ENCODE assay signal across 8 mouse cellular contexts in genomic region chr1:191025016-191026012, GRCm38 (mm10). TPM values are rescaled to one million over a fixed set of nuclear protein-coding genes. Genes with fewer than 3 reads are reported as not detected.
A peak's percentile ranks its signal among the peaks of the same experiment; 100 is the strongest.
DNase-seq lines count a peak whose midpoint lies in the region; ATAC-seq and TF ChIP-seq lines count a peak whose summit lies in the region.
"Had no signal": no experiment of that assay in that cellular context is flagged by ENCODE, and none has a peak within 500 bp of the region (broad histone marks: within the 10 kb centered on the region; RNA-seq: fewer than 3 reads in every experiment).

No protein-coding gene starts in this region.

- peaks cover 7 to 12% of the 10 kb centered on the region in 2 experiments for H3K36me3 ChIP-seq in CH12.LX (replicated peaks in 1 of 2; ENCODE audit: control insufficient read depth in 1 of 2, insufficient read depth in 1 of 2, low read length in 1 of 2)
- H3K36me3 ChIP-seq in kidney, adult 2 months (ENCODE audit: control insufficient read depth, insufficient read depth, low read length), result no peaks in the 10 kb centered on the region
- peaks cover 12% of the 10 kb centered on the region for H3K36me3 ChIP-seq in liver, embryonic 12.5 days
- H3K36me3 ChIP-seq in neural tube, embryonic 12.5 days, result peaks cover 7% of the 10 kb centered on the region

- TF ChIP-seq RAD21 in CH12.LX (IDR thresholded peaks at IDR 0.05; ENCODE audit: low read depth, low read length), result no peak

- dilution Hi-C loops in CH12.LX (cut with MboI; ENCODE audit: extremely low pct_ligation_motif_present, extremely low pct_unique_long_range_greater_than_20kb, low sequenced_read_pairs), result no loop called here

- 6% methylated on average over 69 of the region's 69 CpGs for WGBS in kidney, adult 2 months
- 3% methylated on average over 68 of the region's 69 CpGs for WGBS in liver, embryonic 12.5 days (ENCODE audit: insufficient replicate concordance)
- 2% methylated on average over 68 of the region's 69 CpGs for WGBS in neural tube, embryonic 12.5 days

- H3K9me3 ChIP-seq in CH12.LX (replicated peaks; ENCODE audit: low read length), result no peaks in the 10 kb centered on the region
- no peaks in the 10 kb centered on the region for H3K9me3 ChIP-seq in liver, embryonic 12.5 days (replicated peaks)
- no peaks in the 10 kb centered on the region for H3K9me3 ChIP-seq in neural tube, embryonic 12.5 days

- no peak for TF ChIP-seq POLR2A in CH12.LX (IDR thresholded peaks at IDR 0.05; ENCODE audit: low read depth, low read length)
- TF ChIP-seq POLR2A in kidney, adult 2 months (IDR thresholded peaks at IDR 0.05; ENCODE audit: low read depth, low read length), result no peak

- in situ Hi-C loops in CH12.LX (cut with MboI; ENCODE audit: low pct_ligation_motif_present, low pct_unique_long_range_greater_than_20kb, low sequenced_read_pairs), result no loop called here

- DNase-seq in 3T3-L1 (ENCODE audit: low read depth, low spot score) (peak; percentile 39), CH12.LX (ENCODE audit: extremely low read depth) (no peak)
- DNase-seq in cerebellum, adult 9-10 months, result peak; percentile 52
- peak; percentile 30 to 67 for DNase-seq in heart, adult 18-20 months
- DNase-seq in kidney, adult 2 months, result peak; percentile 25

- H3K4me3 ChIP-seq in CH12.LX (replicated peaks in 1 of 3; ENCODE audit: low read depth in 2 of 3, low read length in 2 of 3, poor library complexity in 1 of 3), result peak overlapping the region; percentile 70 to 99 (median 87)
- H3K4me3 ChIP-seq in kidney, adult 2 months (ENCODE audit: insufficient read depth, low read depth, low read length), result peak overlapping the region; percentile 54
- H3K4me3 ChIP-seq in liver, embryonic 12.5 days, result peak overlapping the region; percentile 84
- H3K4me3 ChIP-seq in neural tube, embryonic 12.5 days, result peak overlapping the region; percentile 59

- H3K9ac ChIP-seq in CH12.LX (ENCODE audit: insufficient read depth, low read depth), result peak overlapping the region; percentile 81
- H3K9ac ChIP-seq in liver, embryonic 12.5 days, result peak overlapping the region; percentile 89
- peak overlapping the region; percentile 76 for H3K9ac ChIP-seq in neural tube, embryonic 12.5 days

- no peak for TF ChIP-seq EP300 in CH12.LX (IDR thresholded peaks at IDR 0.05; ENCODE audit: low read length)

- TF ChIP-seq CTCF in CH12.LX (conservative IDR thresholded peaks at IDR 0.05 in 1 of 2, IDR thresholded peaks at IDR 0.05 in 1 of 2; ENCODE audit: low read depth in 2 of 2, low read length in 2 of 2), result no peak
- no peak for TF ChIP-seq CTCF in kidney, adult 2 months (conservative IDR thresholded peaks at IDR 0.05; ENCODE audit: insufficient read depth, insufficient read length, low read depth, low read length)

- peaks cover 17% of the 10 kb centered on the region for H3K79me2 ChIP-seq in CH12.LX (replicated peaks; ENCODE audit: control insufficient read depth, extremely low read depth, insufficient read depth, poor library complexity, severe bottlenecking)

- peak overlapping the region; percentile 42 for H3K4me2 ChIP-seq in CH12.LX (ENCODE audit: insufficient read depth, low read depth, poor library complexity, severe bottlenecking)
- peak overlapping the region; percentile 100 for H3K4me2 ChIP-seq in liver, embryonic 12.5 days
- H3K4me2 ChIP-seq in neural tube, embryonic 12.5 days (replicated peaks), result peak overlapping the region; percentile 98

- no peaks in the 10 kb centered on the region for H3K27me3 ChIP-seq in CH12.LX (replicated peaks)
- no peaks in the 10 kb centered on the region for H3K27me3 ChIP-seq in kidney, adult 2 months (replicated peaks; ENCODE audit: control insufficient read depth, insufficient read depth, low read length)
- H3K27me3 ChIP-seq in liver, embryonic 12.5 days (replicated peaks), result no peaks in the 10 kb centered on the region
- no peaks in the 10 kb centered on the region for H3K27me3 ChIP-seq in neural tube, embryonic 12.5 days (replicated peaks)

- peak overlapping the region; percentile 36 for H3K27ac ChIP-seq in CH12.LX (ENCODE audit: insufficient read depth, low read depth)
- peak overlapping the region; percentile 50 for H3K27ac ChIP-seq in kidney, adult 2 months (ENCODE audit: insufficient read depth, low read depth, low read length)
- H3K27ac ChIP-seq in liver, embryonic 12.5 days, result peak overlapping the region; percentile 86
- peak overlapping the region; percentile 9; the same call in 1 of the 2 replicates for H3K27ac ChIP-seq in neural tube, embryonic 12.5 days

- peak; percentile 47 for ATAC-seq in liver, embryonic 12.5 days
- ATAC-seq in neural tube, embryonic 12.5 days (ENCODE audit: low FRiP score, low read depth), result peak; percentile 66

- H3K4me1 ChIP-seq in CH12.LX (ENCODE audit: control insufficient read depth in 1 of 2, insufficient read depth in 2 of 2), result peaks cover 0 to 17% of the 10 kb centered on the region in 2 experiments; a peak in 2 of 4 replicates
- H3K4me1 ChIP-seq in kidney, adult 2 months (ENCODE audit: control insufficient read depth, insufficient read depth, low read length), result peaks cover 8% of the 10 kb centered on the region; the same call in 1 of the 2 replicates
- H3K4me1 ChIP-seq in liver, embryonic 12.5 days, result peaks cover 27% of the 10 kb centered on the region
- H3K4me1 ChIP-seq in neural tube, embryonic 12.5 days, result peaks cover 20% of the 10 kb centered on the region

TF ChIP-seq in CH12.LX, 34 proteins besides CTCF, POLR2A, EP300 and RAD21:
- TF ChIP-seq SIN3A (IDR thresholded peaks at IDR 0.05; ENCODE audit: low read length) (peak; percentile 25; the same call in 1 of the 2 replicates), E2F4 (IDR thresholded peaks at IDR 0.05; ENCODE audit: insufficient replicate concordance, low read depth, low read length) (no peak), ETS1 (conservative IDR thresholded peaks at IDR 0.05; ENCODE audit: low read depth, low read length) (no peak), UBTF (IDR thresholded peaks at IDR 0.05; ENCODE audit: low read depth, low read length) (no peak), MEF2A (IDR thresholded peaks at IDR 0.05; ENCODE audit: borderline replicate concordance, low read depth, low read length) (0 out of 2 replicates have a peak, but pooled peaks have one; percentile 4), TCF12 (IDR thresholded peaks at IDR 0.05; ENCODE audit: low read depth, low read length) (0 out of 2 replicates have a peak, but pooled peaks have one; percentile 12), RCOR1 (conservative IDR thresholded peaks at IDR 0.05; ENCODE audit: low read depth, low read length) (no peak), NELFE (IDR thresholded peaks at IDR 0.05; ENCODE audit: low read depth, low read length) (no peak), BHLHE40 (IDR thresholded peaks at IDR 0.05; ENCODE audit: low read depth, low read length) (0 out of 2 replicates have a peak, but pooled peaks have one; percentile 34), CHD1 (IDR thresholded peaks at IDR 0.05; ENCODE audit: low read depth, low read length) (0 out of 2 replicates have a peak, but pooled peaks have one; percentile 36), MXI1 (IDR thresholded peaks at IDR 0.05; ENCODE audit: low read depth, low read length) (0 out of 2 replicates have a peak, but pooled peaks have one; percentile 7)

RNA-seq across cellular contexts. Expression of gene Flvcr1, which starts 0.6 kb away (rescaled TPM):
- total RNA-seq in CH12.LX (2012; rRNA removed) (40.0 and 47.9 TPM in 2 replicates), CH12.LX (2014; rRNA removed) (86.8 and 93.8 TPM in 2 replicates)
- 35.9 and 37.5 TPM in 2 replicates for polyA plus RNA-seq in CH12.LX (2012; ENCODE audit: insufficient read length, low read depth)
- 1 to 10 TPM; 3.4 to 4.1 TPM for total RNA-seq in heart, adult 18-20 months (2021)
- 10.8 and 16.1 TPM in 2 replicates for polyA plus RNA-seq in kidney, adult 2 months (2012; rRNA removed)
- polyA plus RNA-seq in liver, embryonic 12.5 days (2016; fragmentation: Nextera tagmentation; extraction: Ambion mirVana), result 7.5 and 7.6 TPM in 2 replicates
- 8.4 and 9.6 TPM in 2 replicates for polyA plus RNA-seq in neural tube, embryonic 12.5 days (2016; fragmentation: Nextera tagmentation; extraction: Ambion mirVana)

RNA-seq across cellular contexts. Expression of gene Spata45, which starts 11.1 kb away (rescaled TPM):
- not detected in 2 replicates for total RNA-seq in CH12.LX (2012; rRNA removed)
- total RNA-seq in CH12.LX (2014; rRNA removed), result not detected in 2 replicates
- polyA plus RNA-seq in CH12.LX (2012; ENCODE audit: insufficient read length, low read depth), result 0.76 TPM in 1 of 2 replicates, not detected in the other
- not detected for total RNA-seq in heart, adult 18-20 months (2021)
- polyA plus RNA-seq in kidney, adult 2 months (2012; rRNA removed), result not detected in 2 replicates
- not detected in 2 replicates for polyA plus RNA-seq in liver, embryonic 12.5 days (2016; fragmentation: Nextera tagmentation; extraction: Ambion mirVana)
- polyA plus RNA-seq in neural tube, embryonic 12.5 days (2016; fragmentation: Nextera tagmentation; extraction: Ambion mirVana), result 0.53 TPM in 1 of 2 replicates, not detected in the other
- total RNA-seq: gastrocnemius, postnatal 36 days had no signal

RNA-seq across cellular contexts. Expression of gene Tatdn3, which starts 37.4 kb away (rescaled TPM):
- total RNA-seq in CH12.LX (2012; rRNA removed), result 12.9 TPM in 2 replicates
- 17.2 and 17.3 TPM in 2 replicates for total RNA-seq in CH12.LX (2014; rRNA removed)
- 11.3 and 12.7 TPM in 2 replicates for polyA plus RNA-seq in CH12.LX (2012; ENCODE audit: insufficient read length, low read depth)
- total RNA-seq in heart, adult 18-20 months (2021), result 10 to 100 TPM; 11.0 TPM
- polyA plus RNA-seq in kidney, adult 2 months (2012; rRNA removed), result 8.1 and 10.4 TPM in 2 replicates
- polyA plus RNA-seq in liver, embryonic 12.5 days (2016; fragmentation: Nextera tagmentation; extraction: Ambion mirVana), result 8.9 and 9.8 TPM in 2 replicates
- 13.8 and 14.8 TPM in 2 replicates for polyA plus RNA-seq in neural tube, embryonic 12.5 days (2016; fragmentation: Nextera tagmentation; extraction: Ambion mirVana)

RNA-seq across cellular contexts. Expression of gene Nsl1, which starts 37.5 kb away (rescaled TPM):
- total RNA-seq in CH12.LX (2012; rRNA removed) (17.4 and 17.9 TPM in 2 replicates), CH12.LX (2014; rRNA removed) (24.9 and 27.1 TPM in 2 replicates)
- polyA plus RNA-seq in CH12.LX (2012; ENCODE audit: insufficient read length, low read depth), result 16.0 and 20.0 TPM in 2 replicates
- total RNA-seq in heart, adult 18-20 months (2021), result under 1 TPM; 0.67 to 0.77 TPM
- 0.31 and 0.43 TPM in 2 replicates for polyA plus RNA-seq in kidney, adult 2 months (2012; rRNA removed)
- polyA plus RNA-seq in liver, embryonic 12.5 days (2016; fragmentation: Nextera tagmentation; extraction: Ambion mirVana), result 22.0 and 24.2 TPM in 2 replicates
- 14.5 and 15.2 TPM in 2 replicates for polyA plus RNA-seq in neural tube, embryonic 12.5 days (2016; fragmentation: Nextera tagmentation; extraction: Ambion mirVana)

RNA-seq across cellular contexts. Expression of gene Vash2, which starts 46.2 kb away (rescaled TPM):
- total RNA-seq in CH12.LX (2012; rRNA removed) (0.04 and 0.08 TPM in 2 replicates), CH12.LX (2014; rRNA removed) (0.05 and 0.17 TPM in 2 replicates)
- polyA plus RNA-seq in CH12.LX (2012; ENCODE audit: insufficient read length, low read depth), result 0.16 and 0.25 TPM in 2 replicates
- under 1 TPM; 0.20 to 0.33 TPM for total RNA-seq in heart, adult 18-20 months (2021)
- polyA plus RNA-seq in kidney, adult 2 months (2012; rRNA removed), result 0.15 and 0.22 TPM in 2 replicates
- polyA plus RNA-seq in liver, embryonic 12.5 days (2016; fragmentation: Nextera tagmentation; extraction: Ambion mirVana), result 3.9 and 4.0 TPM in 2 replicates
- 82.5 and 82.9 TPM in 2 replicates for polyA plus RNA-seq in neural tube, embryonic 12.5 days (2016; fragmentation: Nextera tagmentation; extraction: Ambion mirVana)

Comparison
In these comparisons a context has a peak if more than half of its experiments do, and no peak if none do; other contexts are left out.
1. H3K27ac ChIP-seq: peak in every context shown above with its lines; median percentile 86 in liver, embryonic 12.5 days; 50 in kidney, adult 2 months; 36 in CH12.LX; 9 in neural tube, embryonic 12.5 days.
2. H3K4me2 ChIP-seq: peak in every context shown above with its lines; median percentile 100 in liver, embryonic 12.5 days; 98 in neural tube, embryonic 12.5 days; 42 in CH12.LX.